Mouse (Mus musculus) CD4-positive naive resting alpha-beta T cell, adult 57 days (primary cell): Measurements from ENCODE around the gene Il1rl1. TPM values are rescaled to one million over a fixed set of nuclear protein-coding genes. Genes with fewer than 3 reads are reported as not detected.

Experiments
- total RNA-seq: library from RNA; stranded (reverse); gene quantifications from one replicate; pipeline ENCODE4 v1.2.4, GENCODE M21; 2023

Il1rl1 gene
- total RNA-seq, result 0.18 TPM

DNA sequence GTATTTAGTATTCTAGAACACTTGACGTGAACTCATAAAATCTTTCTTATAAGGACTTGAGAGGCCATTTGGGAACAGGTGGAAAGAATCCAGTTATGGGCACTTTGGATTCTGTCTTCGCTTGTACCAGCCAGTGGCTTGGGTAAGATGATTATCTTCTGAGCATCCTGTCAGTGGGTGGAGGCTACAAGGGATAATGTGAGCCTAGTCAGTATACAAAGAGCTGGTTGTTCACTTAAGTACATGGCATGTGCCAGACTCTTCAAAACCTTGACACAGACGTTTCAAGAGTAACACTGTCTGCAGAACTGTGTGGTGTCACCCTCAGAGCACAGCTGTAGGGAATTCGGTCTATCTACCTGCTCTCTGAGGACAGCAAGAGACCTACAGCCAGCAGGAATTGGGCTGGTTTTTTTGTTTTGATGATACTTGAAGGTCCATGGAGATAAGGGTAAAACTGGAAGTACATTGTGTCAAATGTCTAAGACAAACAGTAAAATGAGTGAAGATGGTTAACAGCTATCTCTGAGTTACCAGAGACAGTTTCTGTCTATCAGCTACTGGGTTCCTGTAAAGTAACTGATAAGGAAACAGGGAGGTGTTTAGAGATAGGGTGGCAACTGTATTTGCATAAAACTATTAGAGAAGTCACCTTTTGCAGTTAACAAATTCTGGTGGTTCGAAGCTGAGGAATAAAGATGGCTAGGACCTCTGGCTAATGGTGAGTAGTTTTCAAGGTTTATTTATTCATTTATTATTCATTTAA lies at the start of gene Il1rl1:
Gene Il1rl1, plus strand, starts transcription at position 661 of the 766 bp plus-strand sequence.

DNA sequence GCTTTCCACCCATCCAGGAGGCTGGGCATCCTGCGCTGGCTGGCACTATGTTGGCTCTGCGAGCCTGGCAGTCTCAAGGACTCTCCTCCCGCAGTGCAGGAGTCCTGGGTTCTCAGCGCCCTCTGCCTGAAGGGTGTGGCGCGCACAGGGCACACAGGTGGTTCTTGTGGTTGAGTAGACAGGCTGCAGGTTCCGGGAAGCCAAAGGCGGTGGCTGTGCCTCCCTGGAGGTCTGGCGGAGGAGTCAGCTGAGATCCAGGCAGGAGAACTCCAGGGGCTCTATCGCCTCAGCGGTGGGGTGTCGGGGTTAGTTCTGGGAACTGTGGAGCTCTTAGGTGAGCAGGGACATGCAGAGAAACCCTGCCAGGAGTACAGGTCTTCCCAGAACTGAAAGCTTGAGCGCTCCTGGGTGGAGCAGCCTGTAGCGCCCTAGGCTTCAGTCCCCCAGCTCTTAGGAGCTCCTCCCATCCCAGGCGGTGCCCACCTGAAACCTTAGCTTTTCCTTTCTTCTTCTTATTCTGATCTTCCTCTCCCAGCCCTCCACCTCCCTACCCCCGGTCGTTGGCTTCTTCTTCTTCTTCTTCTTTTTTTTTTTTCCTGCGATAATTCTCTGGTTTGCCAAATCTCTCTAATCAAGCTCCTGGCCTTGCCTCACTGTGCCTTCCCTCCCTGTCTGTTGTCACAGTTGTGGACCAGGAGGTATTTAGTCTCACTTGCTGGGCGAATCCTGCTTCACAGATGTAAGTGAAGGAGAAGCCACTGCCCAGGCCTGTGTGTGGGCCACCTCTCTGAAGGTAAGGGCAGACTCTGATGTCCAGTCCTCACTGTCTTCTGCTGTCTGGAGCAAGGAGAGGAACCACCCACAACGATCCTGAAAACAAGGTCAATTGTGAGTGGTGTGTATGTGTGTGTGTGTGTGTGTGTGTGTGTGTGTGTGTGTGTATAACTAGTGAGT lies 36.4 kb downstream of the Il1rl1 start, which contains the start of gene Il18r1:
Gene Il18r1, plus strand, starts transcription at position 76 of the 954 bp plus-strand sequence.

Other genes with a start within 250 kb of the Il1rl1 start
- gene Il1r1, start 204.5 kb upstream of the Il1rl1 start, total RNA-seq, result not detected
- gene Il1rl2, start 105.0 kb upstream of the Il1rl1 start, total RNA-seq, result 17.9 TPM
- gene Il18r1, start 36.0 kb downstream of the Il1rl1 start, total RNA-seq, result 60.3 TPM
- gene Il18rap, start 85.8 kb downstream of the Il1rl1 start, total RNA-seq, result 4.8 TPM
- not detected for gene Slc9a4, start 150.5 kb downstream of the Il1rl1 start, total RNA-seq